Mouse (Mus musculus): ENCODE measurements around the gene Rimbp2. TPM values are rescaled to one million over a fixed set of nuclear protein-coding genes. Genes with fewer than 3 reads are reported as not detected.

The Rimbp2 gene
- total RNA-seq, 2 experiments from 2014 or later = 111 to 114 TPM

- intact Hi-C loops (cut with DNase I) = no loop called here
- no peak for DNase-seq (ENCODE audit: extremely low spot score in 1 of 2, low spot score in 2 of 2)
These were observed 6.2 kb downstream of the Rimbp2 start for GRCm38 (mm10) chr5:128947093-128947492.

GRCm38 (mm10) chr5:128940436-128940835 lies 12.8 kb downstream of the Rimbp2 start:
- no peak for DNase-seq (ENCODE audit: extremely low spot score in 1 of 2, low spot score in 2 of 2)
- intact Hi-C loops (cut with DNase I) = no loop called here

DNA sequence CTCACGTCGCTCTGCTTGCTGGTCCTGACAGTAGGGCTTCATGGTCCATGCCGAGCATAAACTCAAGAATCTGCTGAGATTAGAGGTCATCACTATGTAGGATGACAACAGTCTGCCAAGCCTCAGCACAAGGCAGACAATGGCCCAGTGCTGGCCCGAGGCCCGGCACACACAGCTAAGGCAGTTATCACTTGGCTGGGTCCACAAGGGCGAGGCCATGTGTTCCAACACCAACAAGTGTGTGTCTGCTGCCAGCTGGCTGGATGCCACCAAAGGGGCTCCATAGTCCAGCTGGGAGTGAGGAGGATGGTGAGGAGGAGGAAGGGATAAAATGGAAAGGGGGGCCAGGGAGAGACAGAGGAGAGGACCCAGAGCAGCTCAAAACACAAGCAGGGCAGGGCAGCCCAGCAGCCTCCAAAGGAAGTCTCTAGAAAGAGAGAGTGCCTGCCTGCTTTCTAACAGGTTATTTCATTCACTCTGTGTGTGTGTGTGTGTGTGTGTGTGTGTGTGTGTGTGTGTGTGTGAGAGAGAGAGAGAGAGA lies 17.9 kb downstream of the Rimbp2 start:
- intact Hi-C loops (cut with DNase I) = no loop called here
- DNase-seq (ENCODE audit: extremely low spot score in 1 of 2, low spot score in 2 of 2) = peak in 1 of 2 experiments; percentile 67

DNA sequence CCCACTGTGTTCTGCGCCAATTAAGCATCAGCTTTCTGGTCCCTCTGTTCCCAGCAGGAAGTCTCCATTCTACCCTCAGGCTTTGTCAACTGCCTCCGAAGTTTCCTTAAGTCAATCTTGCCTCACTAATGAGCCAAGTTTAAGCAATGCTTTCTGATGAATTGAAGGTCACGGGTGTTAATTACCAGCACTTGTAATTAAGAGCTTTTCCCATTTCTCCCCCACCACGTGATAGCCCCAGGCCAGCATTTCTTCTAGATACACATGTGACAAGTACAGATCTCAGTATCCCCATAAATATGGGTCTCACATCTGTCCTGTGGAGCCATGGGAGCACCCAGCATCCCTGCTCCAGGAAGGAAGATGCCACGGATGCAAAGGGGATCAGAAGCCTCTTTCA lies 20.5 kb downstream of the Rimbp2 start:
- intact Hi-C loops (cut with DNase I) = no loop called here
- DNase-seq (ENCODE audit: extremely low spot score in 1 of 2, low spot score in 2 of 2) = no peak

GRCm38 (mm10) chr5:128925073-128925472 lies 28.2 kb downstream of the Rimbp2 start:
- intact Hi-C loops (cut with DNase I) = no loop called here
- DNase-seq (ENCODE audit: extremely low spot score in 1 of 2, low spot score in 2 of 2) = no peak

GRCm38 (mm10) chr5:128920112-128920511 lies 33.2 kb downstream of the Rimbp2 start:
- no peak for DNase-seq (ENCODE audit: extremely low spot score in 1 of 2, low spot score in 2 of 2)
- intact Hi-C loops (cut with DNase I) = no loop called here

- intact Hi-C loops (cut with DNase I) = no loop called here
- DNase-seq (ENCODE audit: extremely low spot score in 1 of 2, low spot score in 2 of 2) = peak in 1 of 2 experiments; percentile 62
These were observed 35.9 kb downstream of the Rimbp2 start for GRCm38 (mm10) chr5:128917116-128917959.

DNA sequence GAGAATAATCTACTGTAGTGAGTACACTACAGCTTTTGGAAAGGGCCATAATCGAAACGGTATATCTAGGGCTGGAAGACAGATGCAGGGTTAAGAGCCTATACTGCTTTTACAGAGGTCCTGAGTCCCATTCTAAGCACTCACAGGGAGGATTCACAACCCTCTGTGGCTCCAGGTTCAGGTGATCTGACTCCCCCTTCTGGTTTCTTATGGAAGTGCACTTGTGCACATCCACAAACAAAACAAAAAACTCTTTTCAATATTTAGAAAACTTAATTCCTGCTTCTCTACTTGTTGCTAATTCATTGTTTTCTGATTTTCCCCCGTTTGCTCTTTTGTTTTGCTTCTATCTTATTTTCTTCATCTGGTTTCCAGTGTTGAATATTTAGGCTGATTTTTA lies 39.5 kb downstream of the Rimbp2 start:
- intact Hi-C loops (cut with DNase I) = no loop called here
- no peak for DNase-seq (ENCODE audit: extremely low spot score in 1 of 2, low spot score in 2 of 2)

DNA sequence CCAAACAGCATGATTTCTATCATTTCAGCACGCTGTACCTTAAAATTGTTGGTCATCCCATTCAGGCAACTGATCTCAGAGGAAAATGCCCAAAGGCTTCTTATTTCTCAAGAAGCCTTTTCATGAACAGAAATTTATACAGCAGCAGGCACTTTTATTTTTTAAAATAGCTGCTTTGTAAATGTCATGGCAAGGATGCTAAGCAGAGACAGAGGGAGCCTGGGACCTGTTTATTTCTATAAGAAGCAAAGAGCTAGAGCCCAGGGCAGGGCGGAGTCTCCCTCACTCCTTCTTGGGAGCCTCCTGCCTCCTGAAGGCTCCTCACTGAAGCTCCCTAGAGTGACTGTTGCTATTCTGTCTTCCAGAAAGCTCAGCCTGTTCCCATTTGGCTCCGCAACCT lies 40.9 kb downstream of the Rimbp2 start:
- DNase-seq (ENCODE audit: extremely low spot score in 1 of 2, low spot score in 2 of 2) = no peak
- intact Hi-C loops (cut with DNase I) = no loop called here

DNA sequence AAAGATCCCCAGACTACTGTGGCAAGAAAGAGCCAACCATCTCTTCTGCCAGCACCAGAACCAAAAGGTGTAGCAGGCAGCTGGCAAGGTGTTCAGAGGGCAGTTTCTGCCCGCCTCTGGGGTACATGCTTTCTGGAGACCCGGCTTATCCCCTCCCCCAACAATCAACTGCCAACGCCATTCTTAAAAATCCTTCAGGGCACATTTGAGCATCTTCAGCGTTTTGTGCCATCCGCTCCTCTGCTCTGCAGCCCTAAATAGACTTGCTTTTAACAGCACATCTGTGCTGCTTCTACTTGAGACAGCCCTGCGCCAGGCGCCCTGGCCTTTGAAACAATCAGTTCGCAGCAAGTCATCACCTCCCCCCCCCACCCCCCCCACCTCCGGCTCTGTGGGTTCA lies 41.7 kb downstream of the Rimbp2 start:
- DNase-seq (ENCODE audit: extremely low spot score in 1 of 2, low spot score in 2 of 2) = no peak
- intact Hi-C loops (cut with DNase I) = no loop called here

DNA sequence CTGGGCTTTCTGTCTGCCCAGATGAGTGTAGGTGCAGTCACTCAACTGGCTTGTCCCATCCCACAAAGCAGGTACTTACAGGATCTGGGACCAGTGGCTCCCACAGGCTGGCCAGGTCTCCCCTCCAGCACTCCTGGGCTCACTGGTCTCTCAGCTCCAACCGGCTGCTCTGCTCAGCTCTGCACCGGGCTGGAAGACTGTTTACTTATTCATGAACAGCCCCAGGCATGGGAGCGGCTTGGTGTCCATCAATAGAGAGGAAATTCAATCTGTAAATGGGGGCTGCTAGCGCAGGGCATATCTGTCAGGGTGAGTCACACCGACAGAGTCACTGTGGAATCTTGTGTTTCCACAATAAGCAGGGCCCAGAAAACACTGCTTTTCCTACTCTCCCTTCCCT lies 49.2 kb downstream of the Rimbp2 start:
- intact Hi-C loops (cut with DNase I) = no loop called here
- DNase-seq (ENCODE audit: extremely low spot score in 1 of 2, low spot score in 2 of 2) = no peak

- intact Hi-C loops (cut with DNase I) = no loop called here
These were observed 50.2 kb downstream of the Rimbp2 start for GRCm38 (mm10) chr5:128903120-128903519.

GRCm38 (mm10) chr5:128899971-128900370 lies 53.3 kb downstream of the Rimbp2 start:
- DNase-seq (ENCODE audit: extremely low spot score in 1 of 2, low spot score in 2 of 2) = no peak
- intact Hi-C loops (cut with DNase I) = no loop called here

More at GRCm38 (mm10) chr5:128903120-128903519, 50.2 kb downstream of the Rimbp2 start:
- no peak for DNase-seq (ENCODE audit: extremely low spot score in 1 of 2, low spot score in 2 of 2)

GRCm38 (mm10) chr5:128894921-128895320 lies 58.4 kb downstream of the Rimbp2 start:
- no peak for DNase-seq (ENCODE audit: extremely low spot score in 1 of 2, low spot score in 2 of 2)

DNA sequence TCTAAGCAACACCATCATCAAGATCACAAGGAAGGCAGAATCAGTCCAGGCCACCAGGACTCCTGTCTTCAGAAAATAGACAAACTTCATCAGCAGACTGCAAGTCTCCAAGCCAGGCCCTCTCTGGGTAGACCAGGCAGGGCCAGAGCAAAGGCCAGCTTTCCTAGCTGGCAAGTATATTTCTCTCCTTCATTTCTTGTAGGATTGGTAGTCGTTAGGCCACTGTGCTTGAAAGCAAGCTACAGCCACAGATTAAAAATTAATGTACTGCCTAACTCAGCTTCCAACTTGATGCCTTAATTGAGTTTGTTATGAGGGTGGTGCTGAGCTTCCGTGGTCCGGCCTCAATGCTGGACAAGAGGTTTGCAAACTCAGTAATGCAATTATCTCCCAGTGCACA lies 65.7 kb downstream of the Rimbp2 start:
- DNase-seq (ENCODE audit: extremely low spot score in 1 of 2, low spot score in 2 of 2) = no peak
- intact Hi-C loops (cut with DNase I) = no loop called here

More at GRCm38 (mm10) chr5:128894921-128895320, 58.4 kb downstream of the Rimbp2 start:
- intact Hi-C loops (cut with DNase I) = no loop called here

DNA sequence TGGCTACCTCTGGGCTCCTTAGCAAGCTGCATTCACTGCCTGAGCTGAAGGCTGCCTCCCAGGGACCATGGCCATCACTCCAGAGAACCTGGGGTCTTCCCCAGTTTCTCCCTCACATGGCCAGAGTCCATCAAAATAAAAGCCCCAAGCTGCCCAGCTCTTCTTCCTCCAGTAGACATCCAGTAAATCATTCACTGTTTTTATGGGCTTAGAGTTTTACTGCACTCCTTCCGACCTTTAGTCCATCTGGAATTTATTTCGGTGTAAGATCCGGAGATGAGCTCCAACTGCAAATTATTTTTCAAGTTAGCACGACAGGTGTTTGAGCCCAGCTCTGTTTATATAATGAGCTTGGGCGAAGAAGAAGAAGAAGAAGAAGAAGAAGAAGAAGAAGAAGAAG lies 69.0 kb downstream of the Rimbp2 start:
- intact Hi-C loops (cut with DNase I) = no loop called here
- DNase-seq (ENCODE audit: extremely low spot score in 1 of 2, low spot score in 2 of 2) = no peak

- no peak for DNase-seq (ENCODE audit: extremely low spot score in 1 of 2, low spot score in 2 of 2)
- intact Hi-C loops (cut with DNase I) = no loop called here
These were observed 74.2 kb downstream of the Rimbp2 start for GRCm38 (mm10) chr5:128879092-128879491.

GRCm38 (mm10) chr5:128877425-128878035 lies 75.8 kb downstream of the Rimbp2 start:
- peak; percentile 51 to 52 for DNase-seq (ENCODE audit: extremely low spot score in 1 of 2, low spot score in 2 of 2)
- intact Hi-C loops (cut with DNase I) = no loop called here

DNA sequence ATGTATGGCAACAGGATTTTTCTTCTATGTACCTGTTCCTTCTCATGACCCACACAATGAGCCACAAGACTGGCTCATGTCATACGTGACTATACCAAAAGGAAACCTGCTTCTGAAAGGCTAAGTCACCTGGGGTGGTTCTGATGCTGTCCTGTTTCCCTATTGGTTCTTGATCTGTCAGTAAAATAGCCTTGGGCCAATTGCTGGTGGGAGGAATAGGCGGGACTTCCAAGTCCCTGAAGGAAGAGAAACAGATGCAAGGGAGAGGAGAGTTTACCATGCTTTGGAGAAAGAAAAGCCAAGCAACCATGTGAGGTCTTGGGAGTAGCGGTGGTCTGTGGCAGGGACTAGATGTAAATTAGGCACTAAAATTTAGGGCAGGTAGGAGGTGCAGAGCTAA lies 81.6 kb downstream of the Rimbp2 start:
- no peak for DNase-seq (ENCODE audit: extremely low spot score in 1 of 2, low spot score in 2 of 2)
- intact Hi-C loops (cut with DNase I) = no loop called here

GRCm38 (mm10) chr5:128866811-128867210 lies 86.5 kb downstream of the Rimbp2 start:
- no peak for DNase-seq (ENCODE audit: extremely low spot score in 1 of 2, low spot score in 2 of 2)
- intact Hi-C loops (cut with DNase I) = no loop called here

All from left cerebral cortex, postnatal 10 days (tissue).